Mouse (Mus musculus): ENCODE data around the gene Usp46.

DNA sequence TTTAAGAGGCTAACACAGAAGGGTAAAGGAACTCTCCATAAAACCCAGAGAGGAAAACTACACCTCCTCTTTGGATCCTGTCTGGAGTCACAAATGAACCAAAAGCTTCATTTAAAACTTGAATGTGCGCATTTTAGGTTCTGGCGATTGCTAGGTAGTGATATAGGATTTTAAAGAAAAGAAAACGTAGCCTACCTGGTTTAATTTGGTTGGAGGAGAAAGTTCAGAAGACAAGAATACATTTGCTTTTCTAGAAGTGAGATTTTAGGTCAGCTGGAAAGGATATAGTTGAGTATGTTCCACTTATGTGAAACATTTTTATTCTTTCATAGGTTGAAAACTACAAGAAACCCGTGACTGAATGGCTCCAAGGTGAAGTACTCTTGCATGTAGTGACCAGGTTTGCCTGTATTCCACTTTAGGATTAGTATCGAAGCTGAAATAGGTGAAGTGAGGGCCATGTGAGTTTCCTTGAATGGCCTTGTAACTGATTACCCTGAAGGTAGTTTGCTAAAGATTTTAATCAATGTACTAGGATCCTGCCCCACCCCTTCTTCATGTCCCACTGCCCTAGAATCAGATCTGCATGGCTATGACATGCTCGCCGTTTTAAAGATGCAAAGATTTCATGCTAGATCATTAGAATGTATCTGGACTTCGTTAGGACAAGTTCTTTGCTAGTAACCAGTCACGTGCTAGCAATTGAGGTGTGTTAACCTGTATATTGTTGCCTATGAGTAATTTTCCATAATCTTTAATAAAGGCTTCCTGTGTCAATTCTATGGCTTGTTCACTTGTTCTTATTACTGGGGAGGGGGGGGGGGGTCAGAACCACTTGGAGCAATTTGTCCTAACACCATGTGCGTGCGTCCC is 25.6 kb upstream of the Usp46 start:
- TF ChIP-seq CTCF (IDR thresholded peaks at IDR 0.05) (no peak), EP300 (IDR thresholded peaks at IDR 0.05) (no peak)
